In the genomic region with DNA sequence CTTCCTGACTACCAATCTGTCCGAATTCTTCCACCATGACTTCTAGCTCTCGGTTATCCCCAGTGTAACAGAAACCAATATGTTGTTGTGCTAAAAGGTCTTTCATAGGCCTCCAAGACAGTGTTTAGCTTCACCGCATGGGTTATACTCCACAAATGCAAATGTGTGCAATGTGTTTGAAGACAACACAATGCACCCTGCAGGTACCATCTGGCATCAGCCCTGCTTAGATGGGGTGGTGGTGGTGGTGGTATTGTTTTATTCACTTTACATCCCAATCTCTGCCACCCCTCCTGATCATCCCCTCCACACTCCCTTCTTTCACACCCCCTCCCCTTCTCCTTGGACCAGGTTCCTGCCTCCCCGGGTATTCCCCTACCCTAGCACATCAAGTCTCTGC, we compare ENCODE assay signal across 28 mouse cellular contexts.
"Had no signal": no experiment of that assay in that cellular context is flagged by ENCODE, and none has a peak within 500 bp of the region (broad histone marks: within the 10 kb centered on the region; RNA-seq: fewer than 3 reads in every experiment).

No protein-coding gene starts in this region.

- H3K4me2 ChIP-seq: heart, embryonic 12.5 days; hindbrain, embryonic 12.5 days; hindbrain, embryonic 14.5 days; intestine, embryonic 15.5 days; kidney, embryonic 15.5 days; limb, embryonic 13.5 days; limb, embryonic 15.5 days; liver, embryonic 12.5 days had no signal

- H3K9ac ChIP-seq: heart, embryonic 12.5 days; hindbrain, embryonic 12.5 days; hindbrain, embryonic 14.5 days; intestine, embryonic 15.5 days; kidney, embryonic 15.5 days; limb, embryonic 13.5 days; limb, embryonic 15.5 days; liver, embryonic 12.5 days; liver, embryonic 14.5 days had no signal

- DNase-seq: gastrocnemius, adult 2 months; gastrocnemius, postnatal 10 days; gastrocnemius, postnatal 25 days; heart, adult 18-20 months; heart, postnatal 10 days; heart, postnatal 4 days; kidney, adult 2 months; kidney, adult 9 months; kidney, postnatal 14 days; kidney, postnatal 36 days; layer of hippocampus, adult 9-11 months; layer of hippocampus, postnatal 36 days; left cerebral cortex, postnatal 4 days had no signal

- H3K27ac ChIP-seq: gastrocnemius, adult 2 months; heart, embryonic 10.5 days; hindbrain, embryonic 10.5 days; hindbrain, embryonic 12.5 days; hindbrain, embryonic 14.5 days; intestine, embryonic 15.5 days; kidney, embryonic 15.5 days; kidney, postnatal 0 days; limb, embryonic 13.5 days; limb, embryonic 15.5 days; liver, embryonic 12.5 days; liver, embryonic 14.5 days had no signal

- H3K27me3 ChIP-seq: heart, embryonic 12.5 days; hindbrain, embryonic 12.5 days; intestine, embryonic 15.5 days; kidney, embryonic 15.5 days; limb, embryonic 13.5 days; limb, embryonic 15.5 days; liver, embryonic 12.5 days had no signal

- H3K36me3 ChIP-seq: heart, embryonic 10.5 days; heart, embryonic 12.5 days; hindbrain, embryonic 10.5 days; hindbrain, embryonic 12.5 days; intestine, embryonic 15.5 days; kidney, embryonic 15.5 days; limb, embryonic 13.5 days; limb, embryonic 15.5 days; liver, embryonic 12.5 days had no signal

- H3K4me1 ChIP-seq: heart, embryonic 10.5 days; heart, embryonic 12.5 days; intestine, embryonic 15.5 days; kidney, embryonic 15.5 days; limb, embryonic 13.5 days; limb, embryonic 15.5 days; liver, embryonic 12.5 days had no signal

- H3K9me3 ChIP-seq: heart, embryonic 10.5 days; heart, embryonic 12.5 days; hindbrain, embryonic 10.5 days; hindbrain, embryonic 12.5 days; intestine, embryonic 15.5 days; kidney, embryonic 15.5 days; limb, embryonic 13.5 days; limb, embryonic 15.5 days; liver, embryonic 12.5 days had no signal

- ATAC-seq: hindbrain, embryonic 16.5 days; inflammation-experienced regulatory T-cells, adult 6 months; intestine, embryonic 15.5 days; intestine, postnatal 0 days; liver, embryonic 12.5 days had no signal

- H3K4me3 ChIP-seq: gastrocnemius, adult 2 months; heart, embryonic 10.5 days; heart, embryonic 12.5 days; hindbrain, embryonic 10.5 days; hindbrain, embryonic 12.5 days; intestine, embryonic 15.5 days; kidney, embryonic 15.5 days; limb, embryonic 13.5 days; limb, embryonic 15.5 days; liver, embryonic 12.5 days had no signal
